Mouse (Mus musculus): ENCODE measurements at regions not wholly inside any gene's neighbourhood (a gene's known extent, or its start where the extent isn't known, plus 50 kb on each side); places are given as distances from the start of the nearest gene placed in this dataset.

DNA sequence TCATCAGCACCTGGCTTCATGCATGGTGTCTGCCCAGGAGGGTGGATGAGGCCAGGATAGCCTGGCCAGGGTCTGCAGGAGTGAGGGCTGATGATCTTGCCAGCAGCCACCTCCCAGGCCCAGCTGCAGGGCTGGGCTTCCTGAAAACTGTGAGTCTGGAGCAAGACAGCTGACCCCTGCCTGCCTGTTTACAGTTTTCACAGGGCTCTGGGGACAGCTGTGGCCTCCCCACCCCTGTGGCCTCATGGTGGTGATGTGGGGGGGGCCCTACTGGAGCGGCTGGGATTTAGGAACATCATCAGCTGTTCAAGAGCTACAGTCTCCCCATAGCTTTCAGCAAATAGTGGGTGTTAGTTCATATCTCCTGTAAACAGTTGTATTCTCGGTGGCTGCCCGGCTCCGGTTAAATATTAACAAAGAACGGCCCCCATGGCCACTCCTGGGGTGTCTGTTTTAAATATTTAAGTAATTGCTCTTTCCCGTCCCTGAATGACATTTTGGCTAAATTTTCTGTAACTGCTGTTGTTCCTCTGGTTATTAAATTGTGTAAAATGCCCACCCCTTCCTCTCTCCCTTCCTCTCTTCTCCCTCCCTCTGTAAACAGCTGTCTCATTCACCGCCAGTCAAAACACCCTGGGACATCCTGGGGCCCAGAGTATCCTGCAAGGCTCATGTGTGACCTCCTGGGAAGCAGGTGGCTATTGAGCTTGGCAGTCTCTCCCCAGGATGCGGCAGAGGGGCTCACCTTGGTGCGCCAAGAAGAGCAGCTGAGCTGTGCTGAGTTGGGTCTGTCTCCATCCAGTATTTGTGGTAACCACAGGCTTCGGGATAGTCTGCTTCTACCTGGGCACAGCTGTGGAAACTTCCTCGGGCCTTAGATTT lies 57.9 kb upstream of the Pcsk6 start:
- TF ChIP-seq EP300 (IDR thresholded peaks at IDR 0.05; ENCODE audit: low read depth) = no peak
- TF ChIP-seq CTCF (IDR thresholded peaks at IDR 0.05; ENCODE audit: low read depth) = no peak
